Mouse (Mus musculus) adipocyte (in vitro differentiated cells): ENCODE measurements around the gene Clasp1.

Experiments used
- DNase-seq: peaks from one replicate; pipeline ENCODE4 v3.0.0-alpha.2; 2016; ENCODE audit warnings: low spot score

The Clasp1 gene

DNA sequence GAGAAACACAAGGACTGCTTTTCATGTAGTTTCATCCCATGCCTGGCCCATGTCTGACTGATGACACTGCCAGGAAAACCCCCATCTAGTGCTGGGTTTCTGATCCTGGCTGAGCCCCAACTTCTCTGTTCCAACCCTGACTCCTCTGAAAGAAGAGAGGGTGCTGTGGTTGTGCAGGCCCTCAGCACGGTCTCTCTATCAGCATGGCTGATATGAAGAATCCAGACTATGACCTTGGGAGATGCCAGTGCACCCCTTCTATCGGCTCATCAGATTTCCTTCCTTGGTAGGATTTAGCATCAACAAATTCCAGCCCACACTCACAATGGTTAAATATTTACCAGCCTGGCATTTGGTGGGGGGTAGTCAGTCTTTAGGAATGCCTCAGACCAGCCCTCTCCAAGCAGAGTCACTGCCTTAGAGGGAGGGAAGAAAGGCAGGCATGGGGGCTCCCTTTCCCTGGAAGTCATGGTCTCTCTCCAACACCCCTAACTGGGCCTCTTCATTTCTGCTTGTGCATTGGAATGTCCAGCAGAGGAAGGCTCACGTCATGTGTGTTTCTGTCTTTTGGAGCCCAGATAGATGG, 272.1 kb downstream of the Clasp1 start:
- DNase-seq: no peak
